Mouse (Mus musculus): Measurements from ENCODE around the gene Sdhd.

- TF ChIP-seq POLR2A (IDR thresholded peaks at IDR 0.05; ENCODE audit: borderline replicate concordance, low read depth, low read length) (no peak), CTCF (IDR thresholded peaks at IDR 0.05; ENCODE audit: low read depth, low read length) (no peak)
Observed at GRCm38 (mm10) chr9:50580370-50580769, 23.2 kb downstream of the Sdhd start.
